Mouse (Mus musculus) heart, embryonic 14.5 days (tissue): Measurements from ENCODE around the gene Rnf208. TPM values are rescaled to one million over a fixed set of nuclear protein-coding genes. Genes with fewer than 3 reads are reported as not detected.

Experiments used
- ATAC-seq: fragments of 200-750 bp; cut with Nextera tagmentation; 2 replicates; pipeline ENCODE4 v1.8.0; 2017; ENCODE audit warnings: low read depth, moderate TSS enrichment; ENCODE audit not compliant: insufficient number of reproducible peaks, insufficient read depth, low FRiP score
- H3K27ac ChIP-seq, 2 experiments: fragments of 200-500 bp in 1 of 2; fragments of 300-500 bp in 1 of 2; sonication (generic) in 1 of 2; replicated peaks in 1 of 2; 2 replicates each; pipeline ENCODE4 v1.5.1; 2012 to 2014; ENCODE audit warnings: low read depth in 2 of 2, low read length in 2 of 2, control low read depth in 1 of 2, mild to moderate bottlenecking in 1 of 2, mixed read lengths in 1 of 2; ENCODE audit not compliant: control insufficient read depth in 1 of 2, insufficient read depth in 1 of 2
- H3K27me3 ChIP-seq: fragments of 300-500 bp; sonication (generic); 2 replicates; pipeline ENCODE4 v1.6.1; 2014; ENCODE audit warnings: mild to moderate bottlenecking, low read length, control low read depth; ENCODE audit not compliant: control insufficient read depth, insufficient read depth
- H3K36me3 ChIP-seq: fragments of 300-500 bp; sonication (generic); 2 replicates; pipeline ENCODE4 v1.6.1; 2014; ENCODE audit warnings: mild to moderate bottlenecking, control low read depth, low read length, mixed read lengths; ENCODE audit not compliant: control insufficient read depth, insufficient read depth
- H3K4me1 ChIP-seq, 2 experiments: fragments of 200-500 bp in 1 of 2; fragments of 300-500 bp in 1 of 2; sonication (generic) in 1 of 2; 2 replicates each; pipeline ENCODE4 v1.6.1; 2012 to 2014; ENCODE audit warnings: low read length in 2 of 2, control low read depth in 1 of 2, mixed read lengths in 1 of 2; ENCODE audit not compliant: control insufficient read depth in 2 of 2, insufficient read depth in 2 of 2
- H3K4me2 ChIP-seq: fragments of 300-500 bp; sonication (generic); 2 replicates; pipeline ENCODE4 v1.6.1; 2014; ENCODE audit warnings: mild to moderate bottlenecking, low read length
- H3K4me3 ChIP-seq, 2 experiments: fragments of 200-500 bp in 1 of 2; fragments of 300-500 bp in 1 of 2; sonication (generic) in 1 of 2; 2 replicates each; pipeline ENCODE4 v1.5.1; 2012 to 2014; ENCODE audit warnings: low read length in 2 of 2, mild to moderate bottlenecking in 2 of 2, control low read depth in 1 of 2, low read depth in 1 of 2, moderate library complexity in 1 of 2; ENCODE audit not compliant: control insufficient read depth in 1 of 2, insufficient read depth in 1 of 2
- H3K9ac ChIP-seq: fragments of 300-500 bp; sonication (generic); 2 replicates; pipeline ENCODE4 v1.6.1; 2014; ENCODE audit warnings: mild to moderate bottlenecking, low read length
- H3K9me3 ChIP-seq: fragments of 300-500 bp; sonication (generic); 2 replicates; pipeline ENCODE4 v1.6.1; 2016; ENCODE audit warnings: low read length, control low read depth; ENCODE audit not compliant: control insufficient read depth
- WGBS: fragments of 180-500 bp; shearing (Covaris S2); extraction: QIAGEN DNeasy Blood & Tissue Kit; methylation state at CpG from one replicate; pipeline ENCODE4 v1.1.7; 2014; 5-methylcytosine and 5-hydroxymethylcytosine counted together
- polyA plus RNA-seq: library from polyadenylated mRNA; unstranded; fragments of >200 nt; fragmentation: Nextera tagmentation; extraction: Ambion mirVana; gene quantifications from 2 replicates; pipeline ENCODE4 v1.2.1, GENCODE M21; 2014

Gene Rnf208
- polyA plus RNA-seq, 1 experiment from 2014 or later: 8.0 TPM

DNA sequence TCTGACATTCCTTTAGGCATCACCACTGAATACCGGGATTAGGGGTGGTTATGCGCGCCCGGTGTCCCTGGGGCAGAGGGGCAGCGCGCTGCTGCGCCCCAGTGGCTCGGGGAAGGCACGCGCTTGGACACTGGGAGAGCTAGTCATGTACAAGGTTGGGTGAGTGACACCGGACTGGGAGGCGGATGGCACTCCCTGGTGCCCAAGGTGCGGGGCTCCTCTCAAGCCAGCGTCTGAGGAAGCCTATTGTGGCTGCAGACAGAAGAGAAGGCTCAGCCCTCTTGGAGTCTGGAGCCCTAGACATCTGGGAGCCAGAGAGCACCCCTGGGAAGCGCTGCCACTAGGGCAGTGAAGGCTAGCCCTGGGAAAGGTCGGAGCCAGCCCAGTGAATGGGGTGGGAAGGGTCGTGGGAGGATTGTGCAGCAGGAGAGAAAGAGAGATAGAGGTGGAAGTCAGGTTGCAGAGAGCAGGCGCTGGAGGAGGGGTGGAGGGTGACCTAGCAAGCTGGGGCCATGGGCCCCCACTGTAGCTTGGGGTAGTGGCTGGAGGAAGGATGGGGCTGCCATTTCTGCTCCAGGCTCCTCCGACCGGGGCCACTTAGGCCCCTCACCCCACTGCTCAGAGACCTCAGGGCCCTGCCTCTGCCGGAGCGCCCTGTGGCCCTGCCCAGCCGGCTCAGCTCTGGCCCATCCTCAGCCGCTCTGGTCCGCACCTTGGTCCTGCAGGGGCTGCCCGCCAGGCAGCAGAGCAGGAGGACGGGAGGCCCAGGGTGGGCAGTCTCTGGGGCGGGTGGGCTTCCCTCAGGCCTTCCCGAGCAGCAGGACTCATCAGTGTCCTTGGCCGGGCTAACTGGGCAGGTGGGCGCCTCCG, 49.4 kb downstream of the Rnf208 start:
- Histone ChIP-seq H3K4me3 (peak overlapping the region in 1 of 2 experiments; percentile 33; a peak in 2 of 4 replicates), H3K36me3 (0 out of 2 replicates have a peak, but pooled peaks cover 2% of the 10 kb centered on the region), H3K27me3 (peaks cover 84% of the 10 kb centered on the region), H3K9ac (peak overlapping the region; percentile 25; the same call in 1 of the 2 replicates), H3K4me1 (peaks cover 0 to 16% of the 10 kb centered on the region in 2 experiments; a peak in 3 of 4 replicates), H3K9me3 (no peaks in the 10 kb centered on the region), H3K4me2 (peak overlapping the region; percentile 60), H3K27ac (no peak overlapping the region)
- ATAC-seq: no peak
- 7% methylated on average over 30 of the region's 32 CpGs for WGBS

DNA sequence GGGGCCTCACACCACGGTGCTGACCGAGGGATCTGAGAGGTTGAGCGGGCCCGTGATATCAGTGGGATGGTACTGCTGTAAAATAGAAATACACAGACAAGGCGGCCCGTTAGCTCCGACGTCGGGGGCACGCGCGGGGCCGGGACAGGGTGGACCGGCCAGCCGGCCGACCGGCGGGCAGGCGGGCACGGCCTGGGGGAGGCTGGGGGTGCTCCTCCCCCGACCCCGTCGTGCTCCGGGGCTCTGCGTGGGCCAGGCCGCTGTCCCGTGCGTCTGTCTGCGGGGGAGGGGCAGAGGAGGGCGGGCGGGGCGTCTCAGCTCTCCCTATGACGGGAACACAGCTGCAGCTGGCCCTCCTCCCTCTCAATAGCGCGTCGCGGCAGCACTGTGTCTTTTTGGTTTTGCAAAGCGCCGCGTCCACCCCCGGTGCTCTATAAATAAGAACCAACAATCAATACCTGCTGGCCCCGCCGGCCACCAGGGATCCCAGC, 50.0 kb downstream of the Rnf208 start:
- no peaks in the 10 kb centered on the region for H3K9me3 ChIP-seq
- ATAC-seq: no peak
- 5% methylated on average over 42 of the region's 43 CpGs for WGBS
- peaks cover 90% of the 10 kb centered on the region for H3K27me3 ChIP-seq
- peak overlapping the region; percentile 60 for H3K4me2 ChIP-seq
- no peak overlapping the region for H3K27ac ChIP-seq
- H3K36me3 ChIP-seq: no peaks in the 10 kb centered on the region
- H3K4me1 ChIP-seq: peaks cover 0 to 16% of the 10 kb centered on the region in 2 experiments; a peak in 3 of 4 replicates
- peak overlapping the region; percentile 19 to 33; a peak in 3 of 4 replicates for H3K4me3 ChIP-seq
- H3K9ac ChIP-seq: peak overlapping the region; percentile 25

DNA sequence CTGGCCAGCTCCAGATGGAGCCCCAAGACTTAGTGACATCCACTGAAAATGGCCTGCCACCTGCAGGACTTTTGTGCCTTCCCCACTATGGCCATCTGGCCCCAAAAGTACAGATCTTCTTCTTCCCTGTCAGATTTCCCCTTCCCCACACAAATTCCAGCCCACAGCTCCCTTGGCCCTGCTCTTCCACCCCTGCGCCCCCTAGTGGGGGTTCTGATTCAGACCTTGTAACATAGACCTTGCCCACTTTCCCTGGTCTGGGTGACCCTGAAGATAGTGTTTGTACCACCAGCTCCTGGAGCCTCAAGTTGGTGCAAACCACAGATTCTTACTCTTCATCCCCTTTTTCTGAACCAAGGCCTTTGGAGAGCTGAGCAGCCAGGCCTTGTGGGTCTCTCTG, 50.8 kb downstream of the Rnf208 start:
- ATAC-seq: no peak
- Histone ChIP-seq H3K36me3 (no peaks in the 10 kb centered on the region), H3K4me3 (peak overlapping the region in 1 of 2 experiments; percentile 33; a peak in 1 of 4 replicates), H3K4me1 (peaks cover 0 to 16% of the 10 kb centered on the region in 2 experiments; a peak in 3 of 4 replicates), H3K4me2 (peak overlapping the region; percentile 60), H3K9me3 (no peaks in the 10 kb centered on the region), H3K27me3 (peaks cover 96% of the 10 kb centered on the region), H3K27ac (no peak overlapping the region), H3K9ac (no peak overlapping the region)
- 0% methylated on average over 1 of the region's 1 CpGs for WGBS

DNA sequence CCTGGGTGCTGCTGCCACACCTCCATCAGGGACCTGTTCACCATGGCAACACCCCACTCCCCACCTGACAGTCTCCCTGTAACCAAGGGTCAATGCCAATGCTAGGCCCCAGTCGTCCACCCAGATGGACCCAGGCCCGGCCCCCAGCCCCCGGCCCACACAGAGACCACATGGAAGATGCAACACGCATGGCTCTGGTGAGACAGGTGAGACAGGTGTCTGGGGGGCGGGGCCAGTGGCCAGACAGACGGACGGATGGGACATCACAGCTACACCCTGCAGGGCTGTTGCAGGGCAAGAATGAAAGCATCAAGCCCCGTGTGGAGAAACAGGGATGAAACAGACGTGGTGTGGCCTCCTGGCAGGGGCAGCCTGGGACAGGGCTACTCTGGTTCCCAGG, 51.7 kb downstream of the Rnf208 start:
- Histone ChIP-seq H3K9ac (no peak overlapping the region), H3K27me3 (peaks cover 88% of the 10 kb centered on the region), H3K4me3 (no peak overlapping the region), H3K9me3 (no peaks in the 10 kb centered on the region), H3K36me3 (no peaks in the 10 kb centered on the region), H3K27ac (no peak overlapping the region), H3K4me2 (no peak overlapping the region), H3K4me1 (peaks cover 0 to 16% of the 10 kb centered on the region in 2 experiments; a peak in 3 of 4 replicates)
- no peak for ATAC-seq
- WGBS: 66% methylated on average over 9 of the region's 9 CpGs

Other genes starting within 250 kb of the Rnf208 start
- 43.2 and 48.1 TPM in 2 replicates for gene Nsmf, start 187.9 kb upstream of the Rnf208 start, polyA plus RNA-seq
- gene Entpd8, start 162.0 kb upstream of the Rnf208 start, polyA plus RNA-seq: not detected in 2 replicates
- not detected in 2 replicates for gene Noxa1, start 147.1 kb upstream of the Rnf208 start, polyA plus RNA-seq
- gene Nrarp, start 61.5 kb upstream of the Rnf208 start, polyA plus RNA-seq: 11.9 and 13.9 TPM in 2 replicates
- 6.5 and 8.0 TPM in 2 replicates for gene Tor4a, start 45.4 kb upstream of the Rnf208 start, polyA plus RNA-seq
- gene Nelfb, start 30.8 kb upstream of the Rnf208 start, polyA plus RNA-seq: 58.4 and 65.9 TPM in 2 replicates
- not detected in 2 replicates for gene Stpg3, start 27.6 kb upstream of the Rnf208 start, polyA plus RNA-seq
- gene Fam166a, start 23.5 kb upstream of the Rnf208 start, polyA plus RNA-seq: 0.93 TPM in 1 of 2 replicates, not detected in the other
- 342 and 395 TPM in 2 replicates for gene Tubb4b, start 17.6 kb upstream of the Rnf208 start, polyA plus RNA-seq
- gene Slc34a3, start 7.9 kb upstream of the Rnf208 start, polyA plus RNA-seq: not detected in 2 replicates
- gene Rnf224, start 5.5 kb upstream of the Rnf208 start, polyA plus RNA-seq: not detected in 2 replicates
- not detected in 2 replicates for gene Cysrt1, start 197 bp downstream of the Rnf208 start, polyA plus RNA-seq
- 1.8 and 2.4 TPM in 2 replicates for gene AL732309.1, start 4.6 kb downstream of the Rnf208 start, polyA plus RNA-seq
- gene Tmem203, start 13.2 kb downstream of the Rnf208 start, polyA plus RNA-seq: 12.3 and 16.3 TPM in 2 replicates
- gene Tprn, start 20.4 kb downstream of the Rnf208 start, polyA plus RNA-seq: 2.3 and 3.1 TPM in 2 replicates
- gene Ssna1, start 30.2 kb downstream of the Rnf208 start, polyA plus RNA-seq: 150 and 163 TPM in 2 replicates
- 70.2 and 71.3 TPM in 2 replicates for gene Anapc2, start 30.2 kb downstream of the Rnf208 start, polyA plus RNA-seq
- gene Tmem210, start 45.9 kb downstream of the Rnf208 start, polyA plus RNA-seq: not detected in 2 replicates
- not detected in 2 replicates for gene Lrrc26, start 47.7 kb downstream of the Rnf208 start, polyA plus RNA-seq
- gene Grin1, start 76.9 kb downstream of the Rnf208 start, polyA plus RNA-seq: 0.05 TPM in 1 of 2 replicates, not detected in the other
- gene Man1b1, start 90.1 kb downstream of the Rnf208 start, polyA plus RNA-seq: 42.8 and 48.1 TPM in 2 replicates
- 11.5 and 12.4 TPM in 2 replicates for gene Dpp7, start 114.1 kb downstream of the Rnf208 start, polyA plus RNA-seq
- gene Uap1l1, start 123.4 kb downstream of the Rnf208 start, polyA plus RNA-seq: 17.6 and 18.3 TPM in 2 replicates
- gene Sapcd2, start 130.1 kb downstream of the Rnf208 start, polyA plus RNA-seq: 14.4 and 17.7 TPM in 2 replicates
- gene Entpd2, start 153.6 kb downstream of the Rnf208 start, polyA plus RNA-seq: 0.81 and 0.85 TPM in 2 replicates
- gene Npdc1, start 157.1 kb downstream of the Rnf208 start, polyA plus RNA-seq: 29.3 and 29.5 TPM in 2 replicates
- 0.14 TPM in 1 of 2 replicates, not detected in the other for gene Fut7, start 181.0 kb downstream of the Rnf208 start, polyA plus RNA-seq
- 3.8 and 4.3 TPM in 2 replicates for gene Abca2, start 186.4 kb downstream of the Rnf208 start, polyA plus RNA-seq
- 3.8 and 4.6 TPM in 2 replicates for gene Clic3, start 214.6 kb downstream of the Rnf208 start, polyA plus RNA-seq
- gene Paxx, start 218.8 kb downstream of the Rnf208 start, polyA plus RNA-seq: 31.0 and 32.6 TPM in 2 replicates
- 98.5 and 112 TPM in 2 replicates for gene Ptgds, start 227.8 kb downstream of the Rnf208 start, polyA plus RNA-seq